Mouse (Mus musculus) liver, adult 2 months (tissue): Measurements from ENCODE around the gene Rspo4.

ENCODE experiments used
- CTCF ChIP-seq: fragments of 200-500 bp; IDR thresholded peaks from 2 replicates; pipeline ENCODE4 v1.5.1; 2011; ENCODE audit warnings: low read depth, low read length, control low read depth
- POLR2A ChIP-seq: fragments of 200-500 bp; IDR thresholded peaks from 2 replicates; pipeline ENCODE4 v1.6.1; 2011; ENCODE audit warnings: low read length, control low read depth; ENCODE audit not compliant: insufficient read depth; ENCODE audit errors: extremely low read depth

DNA sequence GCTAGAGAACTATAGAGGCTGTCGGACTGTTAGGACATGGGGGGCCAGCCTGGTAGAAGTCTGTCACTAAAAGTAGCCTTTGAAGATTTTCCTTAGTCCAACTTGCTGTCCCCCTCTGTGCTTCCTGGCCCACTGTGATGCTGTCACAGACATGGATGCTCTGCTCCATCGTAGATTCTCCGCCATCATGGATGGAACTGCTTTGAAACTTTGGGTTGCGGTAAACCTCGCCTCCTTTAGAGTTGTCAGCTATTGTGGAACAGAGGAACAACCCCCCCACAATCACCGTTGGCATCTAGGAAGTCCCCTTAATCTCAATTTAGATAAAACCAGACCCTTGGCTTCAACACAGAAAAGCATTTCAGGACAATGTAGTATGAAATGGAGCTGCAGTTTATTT is 22.2 kb downstream of the Rspo4 start:
- no peak for TF ChIP-seq POLR2A
- TF ChIP-seq CTCF, result no peak
